Mouse (Mus musculus) G1E-ER4 (cell line): ENCODE results near the gene Gm20517. TPM values are rescaled to one million over a fixed set of nuclear protein-coding genes. Genes with fewer than 3 reads are reported as not detected.

Source experiments
- GATA1 ChIP-seq: IDR thresholded peaks from one replicate; pipeline ENCODE4 v1.8.0; 2012; ENCODE audit warnings: low read length, inconsistent platforms
- polyA plus RNA-seq: library from polyadenylated mRNA; stranded (reverse); fragments of >175 nt; gene quantifications from 2 replicates; pipeline ENCODE4 v1.2.3, GENCODE M21; 2012

Gm20517 gene
- polyA plus RNA-seq, 1 experiment, result 0.11 TPM

DNA sequence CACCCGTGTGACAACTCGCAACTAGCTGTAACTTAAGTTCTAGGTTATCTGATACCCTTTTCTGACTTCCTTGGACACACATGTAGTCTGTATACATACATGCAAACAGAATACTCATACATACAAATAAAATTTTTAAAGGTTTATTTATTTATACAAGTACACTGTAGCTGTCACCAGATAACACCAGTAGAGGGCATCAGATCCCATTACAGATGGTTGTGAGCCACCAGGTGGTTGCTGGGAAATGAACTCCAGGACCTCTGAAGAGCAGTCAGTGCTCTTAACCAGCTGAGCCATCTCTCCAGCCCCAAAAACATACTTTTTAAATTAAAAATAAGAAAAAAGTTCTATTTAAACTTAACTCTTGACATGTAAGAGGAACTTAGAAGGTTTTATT lies 31.6 kb downstream of the Gm20517 start:
- no peak for TF ChIP-seq GATA1

DNA sequence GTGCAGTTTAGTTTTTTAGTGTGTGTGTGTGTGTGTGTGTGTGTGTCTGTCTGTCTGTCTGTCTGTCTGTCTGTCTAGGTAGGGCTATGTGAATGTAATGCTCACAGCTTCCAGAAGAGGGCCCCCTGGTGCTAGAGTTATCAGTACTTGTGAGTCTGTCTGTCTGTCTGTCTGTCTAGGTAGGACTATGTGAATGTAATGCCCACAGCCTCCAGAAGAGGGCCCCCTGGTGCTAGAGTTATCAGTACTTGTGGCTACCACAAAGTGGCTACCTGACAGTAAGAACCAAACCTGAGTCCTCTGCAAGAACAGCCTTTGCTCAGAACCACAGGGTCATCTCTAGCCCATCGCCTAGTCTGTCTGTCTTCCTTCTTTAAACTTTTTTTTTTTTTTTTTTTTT lies 35.3 kb downstream of the Gm20517 start:
- no peak for TF ChIP-seq GATA1

DNA sequence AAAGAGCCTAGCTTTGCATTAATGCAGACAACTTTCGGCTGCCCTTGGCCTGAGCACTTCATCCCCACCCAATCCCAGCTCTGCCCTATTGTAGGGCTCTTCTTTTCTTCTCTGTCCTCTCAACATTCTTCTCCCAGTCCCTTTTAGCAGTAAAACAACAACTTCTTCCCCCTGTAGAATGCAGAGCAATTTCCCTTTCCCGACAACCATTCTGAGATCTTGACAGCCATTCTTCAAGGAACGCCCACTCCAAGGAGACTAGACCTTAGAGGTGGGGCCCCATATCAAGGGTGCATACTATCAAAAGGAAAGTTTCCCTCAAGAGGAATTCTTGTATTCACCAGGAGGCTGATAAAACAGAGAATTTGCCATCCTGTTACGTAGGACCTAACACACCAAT lies 37.6 kb downstream of the Gm20517 start:
- TF ChIP-seq GATA1, result no peak

DNA sequence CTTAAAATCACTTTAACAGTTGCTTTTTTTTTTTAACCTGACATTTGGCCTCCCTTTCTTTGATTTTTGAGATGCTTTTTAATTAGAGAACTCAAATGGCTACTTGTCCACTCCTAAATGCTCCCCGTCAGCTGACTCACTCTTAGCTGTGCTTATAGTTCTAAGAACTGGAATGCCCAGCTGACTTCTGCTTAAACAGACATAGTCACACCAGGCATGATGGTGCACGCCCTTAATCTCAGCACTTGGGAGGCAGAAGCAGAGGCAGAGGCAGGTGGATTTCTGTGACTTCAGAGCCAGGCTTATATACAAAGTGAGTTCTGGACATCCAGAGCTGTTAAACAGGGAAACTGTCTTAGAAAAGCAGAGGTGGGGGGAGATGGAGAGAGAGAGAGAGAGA lies 40.6 kb downstream of the Gm20517 start:
- no peak for TF ChIP-seq GATA1

DNA sequence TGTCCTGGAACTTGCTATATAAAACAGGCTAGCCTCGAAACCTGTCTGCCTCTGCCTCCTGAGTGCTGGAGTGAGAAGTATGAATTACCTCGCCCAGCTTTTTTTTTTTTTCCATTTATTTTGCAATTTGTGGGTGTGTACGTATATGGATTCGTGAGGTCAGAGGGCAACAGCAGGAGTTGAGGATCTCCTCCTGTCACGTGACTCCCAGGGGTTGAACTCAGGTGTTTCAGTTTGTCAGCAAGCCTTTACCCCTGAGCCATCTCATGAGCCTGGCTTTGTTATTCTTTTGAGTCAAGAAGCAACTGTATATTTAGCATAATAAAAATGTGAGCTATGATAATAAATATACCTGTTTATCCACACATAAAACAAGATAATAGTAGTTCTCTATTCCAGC lies 44.3 kb downstream of the Gm20517 start:
- TF ChIP-seq GATA1, result no peak

DNA sequence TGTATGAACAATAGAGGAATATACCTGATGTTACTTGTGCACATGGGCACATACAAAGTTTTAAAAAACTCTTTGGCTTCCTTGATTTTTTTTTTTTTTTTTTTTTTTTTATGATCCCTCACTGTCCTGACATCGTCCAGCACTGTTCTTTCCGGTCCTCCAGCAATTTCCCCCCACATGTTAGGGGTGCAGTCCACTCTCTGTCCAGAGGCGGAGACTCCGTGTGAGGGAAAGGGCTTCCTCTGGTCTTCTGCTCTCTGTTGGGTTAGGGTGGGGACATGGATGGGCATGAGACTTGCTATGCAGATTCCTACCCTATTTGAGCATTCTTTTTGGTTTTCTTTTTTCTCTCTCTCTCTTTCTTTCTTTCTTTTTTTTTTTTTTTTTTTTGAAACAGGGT lies 46.5 kb downstream of the Gm20517 start:
- no peak for TF ChIP-seq GATA1

DNA sequence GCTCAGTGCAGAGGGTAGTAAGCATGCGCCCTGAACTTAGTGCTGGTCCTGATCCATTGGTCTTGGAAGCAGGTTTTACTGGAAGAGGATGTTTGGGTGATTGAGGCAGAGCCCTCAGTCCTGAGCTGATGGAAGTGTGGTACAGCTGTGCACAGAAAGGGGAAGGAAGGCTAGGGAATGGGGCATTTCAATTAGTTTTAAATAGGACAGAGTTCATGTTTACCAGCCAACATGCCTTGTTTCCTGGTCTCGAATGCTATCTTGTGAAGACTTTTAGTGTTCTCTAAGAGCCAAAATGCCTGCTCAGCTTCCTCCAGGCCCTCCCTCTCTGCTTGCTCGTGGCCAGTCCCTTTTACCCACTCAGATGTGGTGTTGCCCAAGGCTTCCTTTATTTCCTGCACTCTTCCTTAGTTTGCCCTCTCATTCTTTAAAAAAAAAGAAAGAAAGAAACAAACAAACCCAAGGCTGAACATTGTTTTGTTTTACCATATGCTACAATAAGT lies 47.4 kb downstream of the Gm20517 start:
- no peak for TF ChIP-seq GATA1

DNA sequence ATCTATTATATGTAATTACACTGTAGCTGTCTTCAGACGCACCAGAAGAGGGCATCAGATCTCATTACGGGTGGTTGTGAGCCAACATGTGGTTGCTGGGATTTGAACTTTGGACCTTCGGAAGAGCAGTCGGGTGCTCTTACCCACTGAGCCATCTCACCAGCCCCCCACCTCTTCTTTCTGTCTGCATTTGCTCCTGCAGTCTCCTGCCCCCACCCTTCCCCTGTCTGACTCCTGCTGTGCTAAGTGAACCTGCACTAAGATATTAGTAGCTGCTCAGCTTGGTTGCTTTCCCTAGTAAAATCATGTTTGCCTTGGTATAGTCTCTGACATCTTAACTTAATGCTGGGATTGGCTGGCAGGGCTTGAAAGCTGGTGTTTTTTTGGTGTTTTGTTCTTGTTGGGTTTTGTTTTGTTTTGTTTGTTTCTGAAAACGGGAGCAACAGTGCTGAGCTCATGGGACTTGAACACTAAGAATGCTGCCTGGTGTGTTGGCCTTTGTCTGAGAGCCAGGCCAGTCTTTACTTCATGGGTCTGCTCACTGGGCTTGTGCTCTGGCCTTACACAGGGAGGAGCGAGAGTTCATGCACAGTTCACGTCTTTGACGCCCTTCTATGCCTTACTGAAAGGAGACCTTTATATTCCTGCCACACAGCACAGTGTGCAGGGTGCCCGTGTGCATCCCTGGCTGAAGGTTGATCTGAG lies 51.8 kb downstream of the Gm20517 start:
- no peak for TF ChIP-seq GATA1

DNA sequence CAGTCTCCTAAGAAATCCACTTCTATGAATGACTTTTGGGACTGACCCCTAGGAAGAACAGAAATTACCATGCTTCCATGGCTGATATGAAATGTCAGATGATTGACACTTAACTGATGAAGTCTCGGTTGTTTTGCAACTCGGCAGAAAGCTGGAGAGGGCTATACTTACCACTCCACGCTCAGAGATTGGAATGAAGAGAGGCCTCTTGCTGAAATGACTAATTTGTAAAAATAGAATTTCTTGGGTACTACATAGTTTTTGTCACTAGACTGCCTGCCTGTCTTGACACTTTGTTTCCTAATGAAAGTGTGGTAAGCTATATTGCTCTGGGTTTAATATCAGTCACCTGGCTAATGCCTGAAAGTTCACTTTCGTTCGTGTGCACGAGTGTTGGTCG lies 53.1 kb downstream of the Gm20517 start:
- no peak for TF ChIP-seq GATA1

DNA sequence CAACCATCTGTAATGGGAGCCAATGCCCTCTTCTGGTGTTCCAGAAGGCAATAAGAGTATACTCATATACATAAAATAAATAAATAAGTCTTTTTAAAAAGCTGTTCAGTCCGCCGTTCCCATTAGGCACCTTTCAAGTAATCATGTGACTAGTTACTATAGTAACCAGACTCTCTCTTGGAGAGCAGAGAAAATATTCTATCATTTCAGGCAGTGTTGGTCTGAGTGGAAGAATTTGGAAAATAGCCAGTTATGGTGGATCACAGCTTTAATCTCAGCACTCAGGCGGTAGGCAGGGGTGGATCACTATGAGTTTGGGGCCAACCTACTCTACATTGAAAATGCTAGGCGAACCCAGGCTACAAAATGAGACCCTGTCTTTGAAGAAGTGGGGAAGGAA lies 57.8 kb downstream of the Gm20517 start:
- TF ChIP-seq GATA1, result no peak

DNA sequence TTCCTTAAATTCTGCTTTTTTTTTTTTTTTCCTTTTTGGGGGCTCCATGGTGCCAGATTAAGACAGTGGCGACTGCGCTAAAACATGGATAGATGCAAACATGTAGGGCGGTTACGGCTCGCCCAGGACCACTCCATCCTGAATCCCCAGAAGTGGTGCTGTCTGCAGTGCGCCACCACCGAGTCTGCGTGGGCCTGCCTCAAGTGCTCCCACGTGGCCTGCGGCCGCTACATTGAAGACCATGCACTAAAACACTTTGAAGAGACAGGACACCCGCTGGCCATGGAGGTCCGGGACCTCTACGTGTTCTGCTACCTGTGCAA lies 60.6 kb downstream of the Gm20517 start:
- TF ChIP-seq GATA1, result no peak

DNA sequence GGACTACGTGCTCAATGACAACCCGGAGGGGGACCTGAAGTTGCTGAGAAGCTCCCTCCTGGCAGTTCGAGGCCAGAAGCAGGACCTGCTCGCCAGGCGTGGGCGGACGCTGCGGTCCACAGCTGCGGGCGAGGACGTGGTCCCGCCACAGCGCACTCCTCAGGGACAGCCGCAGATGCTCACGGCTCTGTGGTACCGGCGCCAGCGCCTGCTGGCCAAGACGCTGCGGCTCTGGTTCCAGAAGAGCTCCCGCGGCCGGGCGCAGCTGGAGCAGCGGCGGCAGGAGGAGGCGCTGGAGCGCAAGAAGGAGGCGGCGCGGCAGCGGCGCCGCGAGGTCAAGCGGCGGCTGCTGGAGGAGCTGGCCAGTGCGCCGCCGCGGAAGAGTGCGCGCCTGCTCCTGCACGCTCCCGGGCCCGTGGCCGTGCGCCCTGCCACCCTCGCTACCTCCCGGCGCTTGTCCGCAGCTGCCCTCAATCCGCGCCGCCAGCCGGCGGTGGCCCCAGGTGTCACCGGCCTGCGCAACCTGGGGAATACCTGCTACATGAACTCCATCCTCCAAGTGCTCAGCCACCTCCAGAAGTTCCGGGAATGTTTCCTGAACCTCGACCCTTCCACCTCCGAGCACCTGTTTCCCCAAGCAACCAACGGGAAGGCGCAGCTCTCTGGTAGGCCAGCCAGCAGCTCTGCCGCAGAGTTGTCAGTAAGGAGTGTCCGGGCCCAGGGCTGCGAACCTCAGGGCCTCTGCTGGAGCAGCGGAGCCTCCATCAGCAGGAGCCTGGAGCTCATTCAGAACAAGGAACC lies 61.1 kb downstream of the Gm20517 start:
- TF ChIP-seq GATA1, result no peak

DNA sequence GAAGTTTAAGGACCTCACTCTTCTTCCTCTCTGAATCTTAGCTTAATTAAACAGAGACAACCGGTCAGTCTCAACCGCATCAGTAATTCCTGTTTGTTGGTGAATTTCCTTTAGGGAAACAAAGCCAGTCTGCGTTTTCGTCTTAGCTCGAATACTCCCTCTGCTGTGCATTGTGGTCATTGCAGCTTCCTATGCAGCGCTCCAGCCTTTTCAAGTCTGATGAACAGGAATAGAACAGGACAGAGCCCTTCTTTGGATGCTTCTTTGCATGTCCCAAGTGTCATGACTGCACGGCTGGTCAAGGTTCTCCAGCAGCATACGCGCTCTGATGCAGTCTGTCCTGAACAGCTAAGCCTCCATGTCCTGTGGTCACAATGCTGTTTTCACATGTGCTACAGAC lies 65.2 kb downstream of the Gm20517 start:
- TF ChIP-seq GATA1, result no peak

DNA sequence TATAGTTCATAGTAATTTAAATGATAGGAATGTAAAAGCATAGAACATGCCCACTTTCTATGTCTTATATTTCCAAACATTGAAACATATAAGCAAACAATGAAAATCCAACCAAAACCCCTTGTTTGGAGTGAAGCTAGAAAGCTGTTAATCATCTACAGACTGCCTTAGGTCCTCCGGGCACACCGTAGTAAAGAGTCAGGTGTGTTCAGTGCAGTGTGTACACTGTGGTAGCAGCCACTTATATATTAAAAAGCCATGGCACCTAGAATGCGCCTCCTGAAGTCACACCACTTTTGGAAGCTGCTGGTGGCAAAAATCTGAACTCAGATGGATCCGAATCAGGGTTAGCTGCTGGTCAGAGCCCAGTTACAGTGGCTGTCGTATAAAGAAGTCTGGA lies 66.8 kb downstream of the Gm20517 start:
- TF ChIP-seq GATA1, result no peak

DNA sequence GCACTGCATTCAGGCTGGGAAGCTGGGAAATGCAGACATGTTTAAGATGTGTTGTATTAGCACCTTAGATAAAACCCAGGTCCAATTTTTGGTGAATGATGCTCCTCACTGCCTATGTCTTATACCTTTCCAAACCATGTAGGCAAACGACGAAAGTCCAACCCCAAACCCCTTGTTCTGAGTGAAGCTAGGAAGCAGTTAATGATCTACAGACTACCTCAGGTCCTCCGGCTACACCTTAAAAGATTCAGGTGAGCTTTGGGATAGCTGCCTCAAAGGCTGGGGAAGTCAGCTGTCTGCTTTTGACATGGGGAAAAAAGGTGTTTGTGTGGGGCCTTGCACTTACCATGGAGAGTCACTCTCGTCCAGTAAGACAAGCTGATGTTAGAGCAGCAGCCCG lies 67.3 kb downstream of the Gm20517 start:
- TF ChIP-seq GATA1, result no peak

DNA sequence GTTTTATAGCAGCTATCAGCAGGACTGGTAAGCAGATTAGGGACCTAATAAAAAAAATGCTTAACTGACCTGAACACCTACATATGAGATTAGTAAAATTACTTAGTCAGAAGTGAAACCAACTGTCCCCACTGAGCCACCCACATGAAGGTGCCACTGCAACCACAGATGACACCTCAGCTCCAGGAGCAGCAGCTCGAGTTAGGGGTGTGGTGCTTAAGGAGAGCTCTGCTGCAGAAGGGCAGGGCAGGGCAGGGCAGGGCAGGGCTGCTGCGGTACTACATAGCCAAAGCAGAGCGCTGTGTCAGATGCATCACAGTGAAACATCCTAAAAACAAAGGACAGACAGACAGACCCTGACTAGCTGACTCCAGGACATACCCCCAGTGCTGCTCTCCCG lies 71.4 kb downstream of the Gm20517 start:
- TF ChIP-seq GATA1, result no peak
